Mouse (Mus musculus) ES-Bruce4 (cell line): ENCODE results near the gene Atmin. TPM values are rescaled to one million over a fixed set of nuclear protein-coding genes. Genes with fewer than 3 reads are reported as not detected.

Experiments used
- H3K27ac ChIP-seq: 2 replicates; pipeline ENCODE4 v1.5.1; 2012; ENCODE audit warnings: low read length, inconsistent platforms; ENCODE audit not compliant: insufficient read depth
- H3K27me3 ChIP-seq: 2 replicates; pipeline ENCODE4 v1.6.1; 2012; ENCODE audit warnings: mild to moderate bottlenecking, low read length, inconsistent platforms; ENCODE audit not compliant: control insufficient read depth, poor library complexity, insufficient read depth, severe bottlenecking
- H3K36me3 ChIP-seq: 2 replicates; pipeline ENCODE4 v1.6.1; 2012; ENCODE audit warnings: inconsistent platforms, mild to moderate bottlenecking, low read length, moderate library complexity; ENCODE audit not compliant: control insufficient read depth, poor library complexity, insufficient read depth, severe bottlenecking
- H3K4me1 ChIP-seq: one replicate; pipeline ENCODE4 v1.8.1; 2011; ENCODE audit warnings: low read length; ENCODE audit not compliant: control insufficient read depth, insufficient read depth
- H3K4me3 ChIP-seq: 2 replicates; pipeline ENCODE4 v1.5.1; 2011; ENCODE audit warnings: low read depth, mild to moderate bottlenecking, low read length
- H3K9ac ChIP-seq: 2 replicates; pipeline ENCODE4 v1.6.1; 2012; ENCODE audit warnings: low read depth, mild to moderate bottlenecking, inconsistent platforms; ENCODE audit not compliant: poor library complexity, severe bottlenecking
- H3K9me3 ChIP-seq: replicated peaks from 2 replicates; pipeline ENCODE4 v1.6.1; 2012; ENCODE audit warnings: mild to moderate bottlenecking, low read length, inconsistent platforms; ENCODE audit not compliant: control insufficient read depth, poor library complexity, insufficient read depth, severe bottlenecking
- CTCF ChIP-seq: IDR thresholded peaks from one replicate; pipeline ENCODE4 v1.8.1; 2011; ENCODE audit warnings: low read depth, low read length
- EP300 ChIP-seq: IDR thresholded peaks from 2 replicates; pipeline ENCODE4 v1.6.1; 2011; ENCODE audit warnings: low read depth, low read length; ENCODE audit not compliant: insufficient read depth
- POLR2A ChIP-seq: IDR thresholded peaks from one replicate; pipeline ENCODE4 v1.8.1; 2011; ENCODE audit warnings: low read length; ENCODE audit not compliant: insufficient read depth
- polyA plus RNA-seq: library from polyadenylated mRNA; stranded (reverse); fragments of >200 nt; gene quantifications from 2 replicates; pipeline ENCODE4 v1.2.4, GENCODE M21; 2011; ENCODE audit warnings: low read depth; ENCODE audit not compliant: missing spikeins, insufficient read depth, insufficient read length

Atmin gene
- polyA plus RNA-seq, 1 experiment, result 42.1 TPM

DNA sequence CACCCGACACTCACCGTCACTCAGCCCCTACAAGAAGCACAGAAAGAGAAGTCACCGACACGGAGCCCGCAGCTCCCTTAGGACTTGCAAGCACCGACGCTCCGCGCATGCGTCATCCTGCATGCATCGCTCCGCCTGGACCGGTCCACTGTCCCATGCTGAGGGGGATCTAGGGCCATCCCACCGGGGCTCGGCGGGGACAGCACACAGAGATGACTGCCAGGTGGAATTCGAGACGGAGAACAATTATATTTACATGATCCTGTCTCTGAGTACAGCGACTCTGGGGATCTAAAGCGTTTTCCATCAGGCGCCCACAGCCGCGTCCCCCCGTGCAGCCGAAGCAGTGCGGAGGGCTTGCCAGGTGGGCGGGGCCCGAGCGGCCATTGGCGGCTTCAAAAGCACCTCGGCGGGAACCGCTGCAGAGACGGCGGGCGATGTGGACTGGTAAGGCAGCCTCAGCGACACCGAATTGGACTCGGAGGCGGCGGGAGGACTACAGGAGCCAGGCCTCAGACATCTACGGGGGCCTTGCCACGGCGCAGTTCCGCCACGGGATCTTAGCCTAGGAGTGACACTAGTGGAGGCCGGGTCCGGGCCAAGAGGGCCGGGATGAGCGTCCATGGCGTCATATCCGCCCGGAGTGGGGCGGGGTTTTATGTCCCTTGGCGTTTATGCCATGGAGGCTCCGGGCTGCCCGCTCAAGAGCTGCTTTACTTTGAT, 21.7 kb upstream of the Atmin start, which contains the start of the genes Cmc2 and Cenpn:
Gene Cmc2, minus strand, starts transcription at position 119 of the 723 bp plus-strand sequence.
Gene Cenpn, plus strand, starts transcription at position 394 of the 723 bp plus-strand sequence.
- TF ChIP-seq CTCF (no peak), POLR2A (peak; percentile 96)
- H3K27me3 ChIP-seq, result no peaks in the 10 kb centered on the region

GRCm38 (mm10) chr8:116922060-116922757, 21.0 kb upstream of the Atmin start:
- Histone ChIP-seq H3K9ac (peak overlapping the region; percentile 84), H3K36me3 (peaks cover 15% of the 10 kb centered on the region; the same call in 1 of the 2 replicates), H3K9me3 (no peaks in the 10 kb centered on the region), H3K4me3 (peak overlapping the region; percentile 99), H3K4me1 (no peaks in the 10 kb centered on the region), H3K27me3 (no peaks in the 10 kb centered on the region), H3K27ac (no peak overlapping the region)
- TF ChIP-seq CTCF (no peak), EP300 (no peak), POLR2A (no peak)

More for the DNA sequence above, 21.7 kb upstream of the Atmin start, which contains the start of the genes Cmc2 and Cenpn:
- Histone ChIP-seq H3K4me1 (no peaks in the 10 kb centered on the region), H3K9me3 (no peaks in the 10 kb centered on the region), H3K9ac (peak within 1 kb of the TSS; percentile 84), H3K36me3 (peaks cover 8% of the 10 kb centered on the region; the same call in 1 of the 2 replicates), H3K27ac (no peak within 1 kb of the TSS), H3K4me3 (peak within 1 kb of the TSS; percentile 99)

GRCm38 (mm10) chr8:116923526-116923925, 19.7 kb upstream of the Atmin start:
- H3K36me3 ChIP-seq, result peaks cover 16% of the 10 kb centered on the region; the same call in 1 of the 2 replicates
- H3K9ac ChIP-seq, result no peak overlapping the region
- H3K27ac ChIP-seq, result no peak overlapping the region
- no peaks in the 10 kb centered on the region for H3K4me1 ChIP-seq
- H3K27me3 ChIP-seq, result no peaks in the 10 kb centered on the region
- TF ChIP-seq POLR2A, result no peak
- no peak for TF ChIP-seq EP300
- TF ChIP-seq CTCF, result no peak
- no peaks in the 10 kb centered on the region for H3K9me3 ChIP-seq
- H3K4me3 ChIP-seq, result no peak overlapping the region

DNA sequence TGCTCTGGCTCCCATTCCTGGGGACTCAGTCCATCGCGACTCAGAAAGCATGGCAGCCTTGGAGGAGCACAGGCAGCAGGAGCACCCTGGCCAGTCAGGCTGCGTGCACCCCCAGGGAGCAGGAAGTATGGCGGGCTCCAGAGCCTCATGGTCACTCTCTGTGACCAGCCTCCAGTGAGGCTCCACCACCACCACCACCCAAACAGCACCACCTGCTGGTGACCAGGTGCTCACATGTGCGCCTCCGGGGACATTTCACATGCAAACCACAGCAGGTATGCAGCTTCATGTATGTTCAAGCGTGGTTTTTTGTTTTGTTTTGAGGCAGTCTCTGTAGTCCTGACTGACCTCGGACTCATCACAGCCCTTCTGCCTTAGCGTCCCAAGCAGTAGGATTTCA, 15.3 kb upstream of the Atmin start:
- Histone ChIP-seq H3K27me3 (no peaks in the 10 kb centered on the region), H3K27ac (no peak overlapping the region), H3K9ac (no peak overlapping the region), H3K4me3 (no peak overlapping the region), H3K36me3 (peaks cover 42% of the 10 kb centered on the region), H3K4me1 (no peaks in the 10 kb centered on the region), H3K9me3 (no peaks in the 10 kb centered on the region)
- TF ChIP-seq POLR2A (no peak), CTCF (peak; percentile 94)

- H3K27me3 ChIP-seq, result no peaks in the 10 kb centered on the region
- no peaks in the 10 kb centered on the region for H3K4me1 ChIP-seq
- H3K9ac ChIP-seq, result no peak overlapping the region
- no peak overlapping the region for H3K4me3 ChIP-seq
- TF ChIP-seq CTCF, result no peak
- TF ChIP-seq POLR2A, result no peak
- no peak for TF ChIP-seq EP300
- peaks cover 49% of the 10 kb centered on the region for H3K36me3 ChIP-seq
- no peak overlapping the region for H3K27ac ChIP-seq
- no peaks in the 10 kb centered on the region for H3K9me3 ChIP-seq
Observed at GRCm38 (mm10) chr8:116928588-116928987, 14.6 kb upstream of the Atmin start.

GRCm38 (mm10) chr8:116934976-116935375, 8.2 kb upstream of the Atmin start:
- peak overlapping the region; percentile 46 for H3K27ac ChIP-seq
- H3K4me3 ChIP-seq, result 0 out of 2 replicates have a peak overlapping the region, but pooled peaks have one; percentile 13
- no peak overlapping the region for H3K9ac ChIP-seq
- peaks cover 3% of the 10 kb centered on the region for H3K4me1 ChIP-seq
- TF ChIP-seq EP300 (no peak), CTCF (no peak), POLR2A (no peak)
- H3K36me3 ChIP-seq, result peaks cover 57% of the 10 kb centered on the region
- H3K27me3 ChIP-seq, result no peaks in the 10 kb centered on the region
- H3K9me3 ChIP-seq, result no peaks in the 10 kb centered on the region
